Mouse (Mus musculus): Measurements from ENCODE around the gene Nudt15. TPM values are rescaled to one million over a fixed set of nuclear protein-coding genes. Genes with fewer than 3 reads are reported as not detected.
"Not testable (repeated sequence)": the region's sequence is repeated elsewhere in the genome, so short reads cannot be mapped to it uniquely, and the experiment has no call there.

The Nudt15 gene
- polyA plus RNA-seq, 1 experiment from 2014 or later, result 12.3 TPM

- 74% methylated on average over 4 of the region's 4 CpGs for WGBS
- Histone ChIP-seq H3K36me3 (no peaks in the 10 kb centered on the region), H3K9ac (no peak overlapping the region), H3K27ac (no peak overlapping the region), H3K4me3 (no peak overlapping the region), H3K4me2 (replicated peaks) (no peak overlapping the region), H3K4me1 (no peaks in the 10 kb centered on the region), H3K9me3 (no peaks in the 10 kb centered on the region), H3K27me3 (replicated peaks) (no peaks in the 10 kb centered on the region)
- no peak for ATAC-seq (ENCODE audit: low FRiP score, low read depth)
These were observed 1.0 kb downstream of the Nudt15 start for GRCm38 (mm10) chr14:73547034-73547433.

GRCm38 (mm10) chr14:73543781-73544180 lies 4.3 kb downstream of the Nudt15 start:
- Histone ChIP-seq H3K27ac (no peak overlapping the region), H3K9ac (no peak overlapping the region), H3K27me3 (replicated peaks) (no peaks in the 10 kb centered on the region), H3K4me1 (no peaks in the 10 kb centered on the region), H3K4me3 (no peak overlapping the region), H3K36me3 (no peaks in the 10 kb centered on the region), H3K9me3 (no peaks in the 10 kb centered on the region), H3K4me2 (replicated peaks) (no peak overlapping the region)
- ATAC-seq (ENCODE audit: low FRiP score, low read depth), result no peak
- WGBS, result 64% methylated on average over 6 of the region's 6 CpGs

DNA sequence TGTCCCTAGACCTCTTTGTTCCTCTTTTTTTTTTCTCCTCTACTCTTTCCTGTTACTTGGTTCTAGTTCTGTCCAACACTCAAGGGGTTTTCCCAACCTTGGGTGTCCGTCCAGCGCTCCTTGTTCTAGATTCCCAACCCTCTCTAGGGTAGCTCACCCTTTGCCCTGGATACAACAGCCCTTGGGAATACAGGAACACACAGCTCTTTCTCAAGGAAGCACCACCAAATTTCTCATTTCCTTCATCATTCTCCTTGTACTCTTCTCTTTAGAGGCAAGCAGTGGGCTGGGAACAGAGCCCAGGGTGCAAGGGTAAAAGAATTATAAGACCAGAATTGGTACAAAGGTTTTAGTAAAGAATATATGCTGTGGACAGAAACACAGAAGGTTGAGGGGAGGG lies 12.4 kb downstream of the Nudt15 start:
- ATAC-seq (ENCODE audit: low FRiP score, low read depth), result no peak
- Histone ChIP-seq H3K4me1 (no peaks in the 10 kb centered on the region), H3K4me3 (no peak overlapping the region), H3K9me3 (no peaks in the 10 kb centered on the region), H3K27ac (no peak overlapping the region), H3K4me2 (replicated peaks) (no peak overlapping the region), H3K27me3 (replicated peaks) (no peaks in the 10 kb centered on the region), H3K9ac (no peak overlapping the region), H3K36me3 (no peaks in the 10 kb centered on the region)
- 95% methylated on average over 2 of the region's 2 CpGs for WGBS

DNA sequence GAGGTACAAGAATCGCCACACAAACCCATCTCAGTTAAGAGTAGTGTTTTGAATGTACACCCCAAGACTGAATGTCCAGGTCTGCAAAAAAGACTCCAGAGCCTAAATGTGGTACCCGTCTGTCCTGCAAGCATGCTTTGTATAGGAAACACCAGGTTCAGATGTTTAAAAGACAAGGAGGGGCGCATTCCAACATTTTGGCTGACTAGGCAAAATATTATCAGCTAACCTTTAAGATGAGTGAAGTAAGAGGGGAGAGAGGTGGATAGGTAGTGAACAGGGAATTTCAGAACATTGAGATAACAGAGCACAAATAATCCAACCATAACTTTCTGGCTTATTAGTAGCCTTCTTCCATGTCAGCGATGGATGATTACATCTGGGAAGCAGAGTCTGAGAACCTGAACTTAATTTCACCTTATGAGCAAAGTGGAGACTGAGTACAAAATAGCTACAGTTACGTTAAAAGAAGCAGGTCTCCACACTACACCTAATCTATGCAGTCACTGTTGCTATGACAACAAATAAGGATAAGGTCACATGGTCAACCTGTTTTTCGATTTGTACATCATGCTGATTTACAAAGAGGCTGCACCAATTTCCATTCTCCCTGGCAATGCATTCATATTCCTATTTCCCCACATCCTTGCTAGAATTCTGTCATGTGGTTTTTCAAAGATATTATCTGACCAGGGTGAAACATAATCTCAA lies 14.1 kb downstream of the Nudt15 start:
- no peaks in the 10 kb centered on the region for H3K9me3 ChIP-seq
- H3K27ac ChIP-seq, result no peak overlapping the region
- H3K4me1 ChIP-seq, result no peaks in the 10 kb centered on the region
- 73% methylated on average over 6 of the region's 6 CpGs for WGBS
- ATAC-seq (ENCODE audit: low FRiP score, low read depth), result no peak
- no peak overlapping the region for H3K9ac ChIP-seq
- H3K4me3 ChIP-seq, result no peak overlapping the region
- no peak overlapping the region for H3K4me2 ChIP-seq (replicated peaks)
- H3K36me3 ChIP-seq, result no peaks in the 10 kb centered on the region
- no peaks in the 10 kb centered on the region for H3K27me3 ChIP-seq (replicated peaks)

- H3K27me3 ChIP-seq (replicated peaks); ATAC-seq (ENCODE audit: low FRiP score, low read depth); H3K4me1 ChIP-seq; H3K36me3 ChIP-seq; H3K9ac ChIP-seq; H3K9me3 ChIP-seq; H3K27ac ChIP-seq; H3K4me3 ChIP-seq; H3K4me2 ChIP-seq (replicated peaks): not testable (repeated sequence)
- 88% methylated on average over 3 of the region's 3 CpGs for WGBS
These were observed 19.4 kb downstream of the Nudt15 start for GRCm38 (mm10) chr14:73528661-73529060.

DNA sequence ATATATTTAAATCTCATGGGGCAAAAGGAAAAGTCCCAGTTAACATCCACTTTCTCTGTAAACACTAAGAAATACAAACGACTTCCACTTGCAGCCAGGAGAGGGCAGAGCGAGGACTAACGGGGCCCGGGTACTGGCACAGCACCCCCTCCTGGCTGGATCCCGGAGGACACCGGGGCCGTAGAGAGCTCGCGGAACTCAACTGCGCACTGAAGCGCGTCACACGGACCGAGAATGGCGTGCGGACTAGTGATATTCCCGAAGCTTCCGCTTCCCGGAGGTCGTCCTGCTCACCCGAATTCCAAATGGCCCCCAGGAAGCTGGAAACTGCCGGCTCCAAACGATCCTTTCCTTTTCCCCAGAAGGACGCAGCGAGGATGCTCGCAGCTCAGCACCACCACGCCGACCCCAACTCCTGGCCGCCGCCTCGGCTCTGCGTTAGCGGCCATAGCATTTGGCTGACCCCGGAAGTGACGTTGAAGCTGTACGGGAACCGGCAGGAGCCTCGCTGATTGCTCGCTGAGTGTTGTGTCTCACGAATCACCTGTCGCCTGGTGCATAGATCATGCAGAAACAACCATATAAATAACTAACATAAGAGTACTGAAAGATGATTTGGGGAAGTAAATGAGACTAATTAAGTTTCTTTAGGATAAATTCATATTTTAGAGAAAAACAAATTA lies 23.1 kb downstream of the Nudt15 start, which contains the start of gene Sucla2:
Gene Sucla2 (plus strand): TSS at position 554 of the 683 bp plus-strand sequence.
- Histone ChIP-seq H3K36me3 (no peaks in the 10 kb centered on the region), H3K27ac (0 out of 2 replicates have a peak within 1 kb of the TSS, but pooled peaks have one; percentile 42), H3K9me3 (no peaks in the 10 kb centered on the region), H3K4me2 (replicated peaks) (peak within 1 kb of the TSS; percentile 46), H3K4me1 (no peaks in the 10 kb centered on the region), H3K27me3 (replicated peaks) (no peaks in the 10 kb centered on the region), H3K4me3 (peak within 1 kb of the TSS; percentile 42), H3K9ac (peak within 1 kb of the TSS; percentile 55; the same call in 1 of the 2 replicates)
- WGBS, result under 1% methylated on average over 41 of the region's 41 CpGs
- ATAC-seq (ENCODE audit: low FRiP score, low read depth), result peak; percentile 100

- 73% methylated on average over 3 of the region's 3 CpGs for WGBS
- no peaks in the 10 kb centered on the region for H3K4me1 ChIP-seq
- H3K27ac ChIP-seq, result no peak overlapping the region
- no peak overlapping the region for H3K4me3 ChIP-seq
- no peaks in the 10 kb centered on the region for H3K27me3 ChIP-seq (replicated peaks)
- H3K4me2 ChIP-seq (replicated peaks), result no peak overlapping the region; the same call in 1 of the 2 replicates
- H3K9ac ChIP-seq, result no peak overlapping the region
- H3K36me3 ChIP-seq, result no peaks in the 10 kb centered on the region
- no peaks in the 10 kb centered on the region for H3K9me3 ChIP-seq
- ATAC-seq (ENCODE audit: low FRiP score, low read depth), result no peak
These were observed 23.9 kb downstream of the Nudt15 start for GRCm38 (mm10) chr14:73524136-73524535.

GRCm38 (mm10) chr14:73509765-73510423 lies 38.1 kb downstream of the Nudt15 start, which contains the start of gene Med4:
Med4 (plus strand) TSS chr14:73510025.
- Histone ChIP-seq H3K27ac (no peak within 1 kb of the TSS), H3K36me3 (peaks cover 9% of the 10 kb centered on the region; the same call in 1 of the 2 replicates), H3K4me2 (replicated peaks) (peak within 1 kb of the TSS; percentile 96), H3K27me3 (replicated peaks) (no peaks in the 10 kb centered on the region), H3K9me3 (no peaks in the 10 kb centered on the region), H3K9ac (peak within 1 kb of the TSS; percentile 87), H3K4me3 (peak within 1 kb of the TSS; percentile 92), H3K4me1 (peaks cover 8% of the 10 kb centered on the region)
- WGBS, result under 1% methylated on average over 41 of the region's 41 CpGs
- ATAC-seq (ENCODE audit: low FRiP score, low read depth), result peak; percentile 94

GRCm38 (mm10) chr14:73508630-73509395 lies 39.2 kb downstream of the Nudt15 start:
- Histone ChIP-seq H3K4me3 (no peak overlapping the region), H3K4me2 (replicated peaks) (no peak overlapping the region), H3K27me3 (replicated peaks) (no peaks in the 10 kb centered on the region), H3K27ac (no peak overlapping the region), H3K9me3 (no peaks in the 10 kb centered on the region), H3K9ac (no peak overlapping the region), H3K36me3 (peaks cover 6% of the 10 kb centered on the region; the same call in 1 of the 2 replicates), H3K4me1 (peaks cover 8% of the 10 kb centered on the region)
- no peak for ATAC-seq (ENCODE audit: low FRiP score, low read depth)
- 89% methylated on average over 6 of the region's 6 CpGs for WGBS

DNA sequence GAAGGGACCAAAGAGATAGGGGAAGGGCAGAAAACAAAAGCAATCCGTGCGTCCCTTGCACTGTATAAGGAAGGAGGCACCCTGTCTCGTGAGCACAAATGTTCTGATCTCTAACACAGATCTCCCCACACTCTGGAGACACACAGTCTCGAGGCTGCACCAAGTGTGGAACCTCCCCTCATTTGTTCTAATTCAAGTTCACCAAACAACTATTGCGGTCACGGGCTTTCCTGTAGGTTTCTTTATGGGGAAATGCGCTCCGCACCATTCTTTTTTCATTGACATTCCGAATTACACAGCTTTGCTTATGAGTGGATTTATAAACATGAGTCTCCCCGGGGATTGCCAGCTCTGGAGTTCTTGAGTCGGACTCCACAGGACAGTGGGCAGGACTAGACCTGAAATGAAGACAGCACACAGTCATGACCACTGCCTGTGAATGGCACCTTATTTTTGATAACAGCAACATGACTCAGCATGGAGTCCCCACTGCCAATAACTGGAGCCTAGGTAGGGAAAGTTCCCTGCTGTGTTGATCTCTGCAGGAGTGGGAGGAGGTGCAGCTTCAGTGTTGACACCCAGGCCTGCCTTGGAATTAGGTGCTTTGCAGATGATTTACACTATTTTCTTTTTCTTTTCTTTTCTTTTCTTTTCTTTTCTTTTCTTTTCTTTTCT lies 40.2 kb downstream of the Nudt15 start:
- no peak overlapping the region for H3K4me3 ChIP-seq
- no peak for ATAC-seq (ENCODE audit: low FRiP score, low read depth)
- H3K27me3 ChIP-seq (replicated peaks), result no peaks in the 10 kb centered on the region
- H3K4me1 ChIP-seq, result peaks cover 9% of the 10 kb centered on the region
- H3K27ac ChIP-seq, result no peak overlapping the region
- H3K9me3 ChIP-seq, result no peaks in the 10 kb centered on the region
- WGBS, result 79% methylated on average over 11 of the region's 11 CpGs
- no peak overlapping the region for H3K4me2 ChIP-seq (replicated peaks)
- peaks cover 6% of the 10 kb centered on the region; the same call in 1 of the 2 replicates for H3K36me3 ChIP-seq
- no peak overlapping the region for H3K9ac ChIP-seq

- Histone ChIP-seq H3K27me3 (replicated peaks) (no peaks in the 10 kb centered on the region), H3K4me3 (no peak overlapping the region), H3K27ac (no peak overlapping the region), H3K9ac (no peak overlapping the region), H3K9me3 (no peaks in the 10 kb centered on the region), H3K4me1 (peaks cover 12% of the 10 kb centered on the region), H3K4me2 (replicated peaks) (no peak overlapping the region), H3K36me3 (peaks cover 2% of the 10 kb centered on the region; the same call in 1 of the 2 replicates)
- ATAC-seq (ENCODE audit: low FRiP score, low read depth), result no peak
- WGBS, result 93% methylated on average over 15 of the region's 15 CpGs
These were observed 40.8 kb downstream of the Nudt15 start for GRCm38 (mm10) chr14:73507200-73507599.
